18 mouse cellular contexts compared by ENCODE assay signal in the genomic region with DNA sequence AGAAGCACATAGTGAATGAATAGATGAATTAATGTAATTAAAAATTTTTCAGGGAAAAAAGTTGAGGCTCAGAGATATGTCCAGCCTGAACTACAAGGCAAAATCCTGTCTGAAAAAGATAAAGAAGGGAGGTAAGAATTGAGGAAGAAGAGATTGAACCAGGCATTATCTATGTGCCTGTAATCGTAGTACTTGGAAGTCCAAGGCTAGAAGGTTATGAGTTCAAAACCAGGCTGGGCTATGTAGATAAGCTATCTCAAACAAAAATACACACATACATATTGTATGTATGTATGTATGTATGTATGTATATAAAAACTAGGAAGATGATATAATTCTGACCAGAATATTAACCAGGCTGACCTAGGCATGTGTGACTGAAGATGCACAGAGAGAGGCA. TPM values are rescaled to one million over a fixed set of nuclear protein-coding genes. Genes with fewer than 3 reads are reported as not detected.
A peak's percentile ranks its signal among the peaks of the same experiment; 100 is the strongest.
DNase-seq lines count a peak whose midpoint lies in the region; ATAC-seq and TF ChIP-seq lines count a peak whose summit lies in the region.
"Had no signal": no experiment of that assay in that cellular context is flagged by ENCODE, and none has a peak within 500 bp of the region (broad histone marks: within the 10 kb centered on the region; RNA-seq: fewer than 3 reads in every experiment).

No protein-coding gene starts in this region.

- 87% methylated on average over 1 of the region's 1 CpGs for WGBS in forebrain, embryonic 13.5 days
- 96% methylated on average over 1 of the region's 1 CpGs for WGBS in forebrain, embryonic 15.5 days
- 93% methylated on average over 1 of the region's 1 CpGs for WGBS in midbrain, embryonic 12.5 days
- WGBS in midbrain, embryonic 15.5 days, result 85% methylated on average over 1 of the region's 1 CpGs
- 13% methylated on average over 1 of the region's 1 CpGs for WGBS in liver, embryonic 14.5 days (ENCODE audit: insufficient replicate concordance)

- TF ChIP-seq CTCF in liver, embryonic 14.5 days (IDR thresholded peaks at IDR 0.05; ENCODE audit: low read depth), result no peak

- no peak overlapping the region for H3K4me3 ChIP-seq in forebrain, embryonic 13.5 days
- H3K4me3 ChIP-seq in forebrain, embryonic 15.5 days, result no peak overlapping the region
- no peak overlapping the region for H3K4me3 ChIP-seq in midbrain, embryonic 12.5 days
- H3K4me3 ChIP-seq in midbrain, embryonic 15.5 days, result no peak overlapping the region
- H3K4me3 ChIP-seq in liver, embryonic 14.5 days (ENCODE audit: insufficient read depth in 1 of 2, low read depth in 2 of 2, low read length in 2 of 2), result no peak overlapping the region
- H3K4me3 ChIP-seq: forebrain, embryonic 12.5 days; heart, embryonic 13.5 days; kidney, embryonic 15.5 days had no signal

- H3K9ac ChIP-seq in forebrain, embryonic 13.5 days, result no peak overlapping the region
- H3K9ac ChIP-seq in forebrain, embryonic 15.5 days (replicated peaks), result no peak overlapping the region
- H3K9ac ChIP-seq in midbrain, embryonic 12.5 days (replicated peaks), result 0 out of 2 replicates have a peak overlapping the region, but pooled peaks have one; percentile 20
- H3K9ac ChIP-seq in midbrain, embryonic 15.5 days, result no peak overlapping the region
- no peak overlapping the region for H3K9ac ChIP-seq in liver, embryonic 14.5 days (replicated peaks)
- H3K9ac ChIP-seq: forebrain, embryonic 12.5 days; kidney, embryonic 15.5 days; lung, embryonic 14.5 days had no signal

- TF ChIP-seq EP300 in liver, embryonic 14.5 days (IDR thresholded peaks at IDR 0.05; ENCODE audit: low read depth), result peak; percentile 71

- no peaks in the 10 kb centered on the region for H3K27me3 ChIP-seq in forebrain, embryonic 13.5 days
- H3K27me3 ChIP-seq in forebrain, embryonic 15.5 days, result no peaks in the 10 kb centered on the region
- no peaks in the 10 kb centered on the region for H3K27me3 ChIP-seq in midbrain, embryonic 12.5 days
- no peaks in the 10 kb centered on the region for H3K27me3 ChIP-seq in midbrain, embryonic 15.5 days (replicated peaks)
- H3K27me3 ChIP-seq in liver, embryonic 14.5 days (ENCODE audit: control insufficient read depth, insufficient read depth, low read length), result no peaks in the 10 kb centered on the region
- H3K27me3 ChIP-seq: forebrain, embryonic 12.5 days; heart, embryonic 13.5 days; kidney, embryonic 15.5 days had no signal

- H3K36me3 ChIP-seq in forebrain, embryonic 13.5 days (ENCODE audit: poor library complexity, severe bottlenecking), result peaks cover 18% of the 10 kb centered on the region
- H3K36me3 ChIP-seq in forebrain, embryonic 15.5 days, result peaks cover 14% of the 10 kb centered on the region
- H3K36me3 ChIP-seq in midbrain, embryonic 12.5 days, result peaks cover 17% of the 10 kb centered on the region
- no peaks in the 10 kb centered on the region for H3K36me3 ChIP-seq in midbrain, embryonic 15.5 days (replicated peaks)
- H3K36me3 ChIP-seq in liver, embryonic 14.5 days (replicated peaks; ENCODE audit: control insufficient read depth, insufficient read depth, low read depth), result peaks cover 17% of the 10 kb centered on the region

- H3K27ac ChIP-seq in forebrain, embryonic 13.5 days, result no peak overlapping the region
- no peak overlapping the region for H3K27ac ChIP-seq in forebrain, embryonic 15.5 days (replicated peaks)
- no peak overlapping the region for H3K27ac ChIP-seq in midbrain, embryonic 12.5 days (replicated peaks)
- H3K27ac ChIP-seq in midbrain, embryonic 15.5 days, result no peak overlapping the region
- H3K27ac ChIP-seq in liver, embryonic 14.5 days, result peak overlapping the region; percentile 38; the same call in 1 of the 2 replicates
- H3K27ac ChIP-seq: forebrain, embryonic 12.5 days; heart, embryonic 13.5 days; kidney, embryonic 15.5 days; macrophage had no signal

- ATAC-seq in forebrain, embryonic 13.5 days, result no peak
- ATAC-seq in forebrain, embryonic 15.5 days (replicated peaks), result no peak
- no peak for ATAC-seq in midbrain, embryonic 12.5 days (ENCODE audit: low FRiP score, low read depth)
- ATAC-seq in midbrain, embryonic 15.5 days (replicated peaks), result no peak
- peak; percentile 44; the same call in 1 of the 2 replicates for ATAC-seq in liver, embryonic 14.5 days (ENCODE audit: insufficient read depth)

- H3K9me3 ChIP-seq in forebrain, embryonic 13.5 days (replicated peaks), result no peaks in the 10 kb centered on the region
- H3K9me3 ChIP-seq in forebrain, embryonic 15.5 days, result no peaks in the 10 kb centered on the region
- H3K9me3 ChIP-seq in midbrain, embryonic 12.5 days, result no peaks in the 10 kb centered on the region
- no peaks in the 10 kb centered on the region for H3K9me3 ChIP-seq in midbrain, embryonic 15.5 days
- no peaks in the 10 kb centered on the region for H3K9me3 ChIP-seq in liver, embryonic 14.5 days (ENCODE audit: control insufficient read depth, low read length)
- H3K9me3 ChIP-seq: forebrain, embryonic 12.5 days; heart, embryonic 13.5 days; kidney, embryonic 15.5 days had no signal

- H3K4me2 ChIP-seq in forebrain, embryonic 13.5 days, result peak overlapping the region; percentile 14; the same call in 1 of the 2 replicates
- no peak overlapping the region for H3K4me2 ChIP-seq in forebrain, embryonic 15.5 days (replicated peaks)
- H3K4me2 ChIP-seq in midbrain, embryonic 12.5 days (replicated peaks), result no peak overlapping the region
- no peak overlapping the region for H3K4me2 ChIP-seq in midbrain, embryonic 15.5 days
- H3K4me2 ChIP-seq in liver, embryonic 14.5 days (ENCODE audit: low read depth), result peak overlapping the region; percentile 22; the same call in 1 of the 2 replicates
- H3K4me2 ChIP-seq: forebrain, embryonic 12.5 days; heart, embryonic 13.5 days; kidney, embryonic 15.5 days; lung, embryonic 14.5 days had no signal

- H3K4me1 ChIP-seq in forebrain, embryonic 13.5 days, result peaks cover 91% of the 10 kb centered on the region
- peaks cover 96% of the 10 kb centered on the region for H3K4me1 ChIP-seq in forebrain, embryonic 15.5 days
- H3K4me1 ChIP-seq in midbrain, embryonic 12.5 days, result peaks cover 77% of the 10 kb centered on the region
- peaks cover 96% of the 10 kb centered on the region for H3K4me1 ChIP-seq in midbrain, embryonic 15.5 days
- peaks cover 54 to 59% of the 10 kb centered on the region in 2 experiments for H3K4me1 ChIP-seq in liver, embryonic 14.5 days (replicated peaks; ENCODE audit: control insufficient read depth in 2 of 2, insufficient read depth in 2 of 2, low read length in 1 of 2)

- DNase-seq in liver, embryonic 14.5 days (ENCODE audit: low read depth in 3 of 3, low spot score in 3 of 3), result peak; percentile 41 to 62 (median 53)
- no peak for DNase-seq in embryo, embryonic 9.5 days (ENCODE audit: extremely low spot score)
- DNase-seq in right cerebral cortex, postnatal 36 days (ENCODE audit: low spot score in 2 of 2), result no peak
- no peak for DNase-seq in testis, postnatal 14 days (ENCODE audit: low spot score)
- DNase-seq: adrenal gland, postnatal 25 days; gastrocnemius, postnatal 36 days; layer of hippocampus, postnatal 36 days; lung, embryonic 14.5 days; midbrain, embryonic 14.5 days; retina, postnatal 1 day had no signal

RNA-seq across cellular contexts. Expression of gene Ip6k2, which starts 8.7 kb away (rescaled TPM):
- 153 and 172 TPM in 2 replicates for polyA plus RNA-seq in forebrain, embryonic 13.5 days (2015; fragmentation: Nextera tagmentation; extraction: Ambion mirVana)
- 206 and 208 TPM in 2 replicates for polyA plus RNA-seq in forebrain, embryonic 15.5 days (2015; fragmentation: Nextera tagmentation; extraction: Ambion mirVana)
- 137 and 141 TPM in 2 replicates for polyA plus RNA-seq in midbrain, embryonic 12.5 days (2016; fragmentation: Nextera tagmentation; extraction: Ambion mirVana)
- polyA plus RNA-seq in midbrain, embryonic 15.5 days (2015; fragmentation: Nextera tagmentation; extraction: Ambion mirVana), result 230 and 239 TPM in 2 replicates
- polyA plus RNA-seq in liver, embryonic 14.5 days (2012; rRNA removed), result 27.7 and 29.2 TPM in 2 replicates
- polyA plus RNA-seq in liver, embryonic 14.5 days (2014; fragmentation: Nextera tagmentation; extraction: Ambion mirVana), result 10.4 and 11.7 TPM in 2 replicates

RNA-seq across cellular contexts. Expression of gene Nckipsd, which starts 15.9 kb away (rescaled TPM):
- 15.2 and 17.6 TPM in 2 replicates for polyA plus RNA-seq in forebrain, embryonic 13.5 days (2015; fragmentation: Nextera tagmentation; extraction: Ambion mirVana)
- polyA plus RNA-seq in forebrain, embryonic 15.5 days (2015; fragmentation: Nextera tagmentation; extraction: Ambion mirVana), result 21.1 and 21.2 TPM in 2 replicates
- polyA plus RNA-seq in midbrain, embryonic 12.5 days (2016; fragmentation: Nextera tagmentation; extraction: Ambion mirVana), result 17.0 and 20.1 TPM in 2 replicates
- polyA plus RNA-seq in midbrain, embryonic 15.5 days (2015; fragmentation: Nextera tagmentation; extraction: Ambion mirVana), result 34.9 and 38.1 TPM in 2 replicates
- 3.4 and 4.0 TPM in 2 replicates for polyA plus RNA-seq in liver, embryonic 14.5 days (2012; rRNA removed)
- 3.2 TPM in 2 replicates for polyA plus RNA-seq in liver, embryonic 14.5 days (2014; fragmentation: Nextera tagmentation; extraction: Ambion mirVana)

RNA-seq across cellular contexts. Expression of gene Celsr3, which starts 33.8 kb away (rescaled TPM):
- 13.3 and 14.4 TPM in 2 replicates for polyA plus RNA-seq in forebrain, embryonic 13.5 days (2015; fragmentation: Nextera tagmentation; extraction: Ambion mirVana)
- polyA plus RNA-seq in forebrain, embryonic 15.5 days (2015; fragmentation: Nextera tagmentation; extraction: Ambion mirVana), result 16.7 and 20.0 TPM in 2 replicates
- 13.8 and 14.4 TPM in 2 replicates for polyA plus RNA-seq in midbrain, embryonic 12.5 days (2016; fragmentation: Nextera tagmentation; extraction: Ambion mirVana)
- polyA plus RNA-seq in midbrain, embryonic 15.5 days (2015; fragmentation: Nextera tagmentation; extraction: Ambion mirVana), result 19.6 and 21.3 TPM in 2 replicates
- polyA plus RNA-seq in liver, embryonic 14.5 days (2012; rRNA removed), result 0.19 and 0.27 TPM in 2 replicates
- polyA plus RNA-seq in liver, embryonic 14.5 days (2014; fragmentation: Nextera tagmentation; extraction: Ambion mirVana), result 0.01 and 0.06 TPM in 2 replicates

Comparison
In these comparisons a context has a peak if more than half of its experiments do, and no peak if none do; other contexts are left out.
1. H3K4me2 ChIP-seq: peak in forebrain, embryonic 13.5 days (single experiment) and liver, embryonic 14.5 days (single experiment); none in forebrain, embryonic 15.5 days (single experiment), midbrain, embryonic 12.5 days (single experiment) and midbrain, embryonic 15.5 days (single experiment).
2. DNase-seq: peak in liver, embryonic 14.5 days (3 of 3); none in embryo, embryonic 9.5 days (single experiment), right cerebral cortex, postnatal 36 days (0 of 2) and testis, postnatal 14 days (single experiment).
3. RNA of gene Celsr3, which starts 33.8 kb away (polyA plus RNA-seq): 19.6 to 21.3 TPM in midbrain, embryonic 15.5 days, 16.7 to 20.0 TPM in forebrain, embryonic 15.5 days, 13.8 to 14.4 TPM in midbrain, embryonic 12.5 days and 13.3 to 14.4 TPM in forebrain, embryonic 13.5 days; 0.01 to 0.27 TPM in liver, embryonic 14.5 days; every median in the first group is over 10 times any median in the second.